Mouse (Mus musculus): Measurements from ENCODE around the gene Iqsec1. TPM values are rescaled to one million over a fixed set of nuclear protein-coding genes. Genes with fewer than 3 reads are reported as not detected.

The Iqsec1 gene
- polyA plus RNA-seq, 1 experiment from 2014 or later: 5.1 TPM

DNA sequence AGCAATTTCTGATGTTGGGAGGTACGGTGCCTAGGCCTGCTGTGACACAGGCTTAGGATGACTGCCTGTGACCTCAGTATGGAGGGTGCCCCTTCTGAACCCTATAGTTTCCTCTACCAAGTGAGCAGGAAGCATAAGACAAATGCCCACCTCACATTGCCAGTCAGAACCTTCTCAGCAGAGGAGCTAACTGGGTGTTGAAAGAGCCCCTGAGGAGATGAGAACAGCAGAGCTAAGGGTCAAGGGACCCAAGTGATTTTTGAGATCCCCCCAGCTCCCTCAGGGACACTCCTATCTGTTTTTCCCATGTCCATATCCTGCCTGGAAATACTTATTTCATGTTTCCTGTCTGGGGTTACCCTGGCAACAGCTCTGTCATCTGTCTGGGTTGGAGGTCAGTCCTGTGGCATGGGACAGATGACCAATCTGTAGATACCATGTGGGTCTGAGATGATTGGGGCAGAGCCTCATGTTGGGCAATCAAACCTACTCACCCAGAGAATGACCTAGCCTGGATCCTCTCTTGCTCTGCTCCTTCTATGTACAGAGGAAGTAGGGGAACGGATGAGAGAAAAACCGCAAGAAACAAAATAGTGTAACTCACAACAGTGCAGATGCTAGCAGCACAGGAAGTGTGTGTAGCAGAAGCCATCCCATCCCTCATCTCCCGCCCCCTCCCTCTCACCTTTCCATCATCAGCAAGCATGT lies 248.0 kb downstream of the Iqsec1 start:
- Histone ChIP-seq H3K9me3 (ENCODE audit: control insufficient read depth, low read length) (no peaks in the 10 kb centered on the region), H3K4me1 (replicated peaks; ENCODE audit: control insufficient read depth, insufficient read depth) (peaks cover 5% of the 10 kb centered on the region; the same call in 1 of the 2 replicates), H3K36me3 (ENCODE audit: control insufficient read depth, insufficient read depth, low read length) (no peaks in the 10 kb centered on the region), H3K4me3 (ENCODE audit: low read depth, low read length) (no peak overlapping the region), H3K27ac (replicated peaks) (no peak overlapping the region), H3K27me3 (ENCODE audit: control insufficient read depth, insufficient read depth, low read length) (no peaks in the 10 kb centered on the region), H3K9ac (ENCODE audit: low read length) (no peak overlapping the region), H3K4me2 (replicated peaks; ENCODE audit: low read depth) (no peak overlapping the region)
- 80% methylated on average over 4 of the region's 4 CpGs for WGBS
- ATAC-seq (ENCODE audit: low FRiP score, low TSS enrichment) (no peak), DNase-seq (ENCODE audit: low spot score) (no peak)
- no peak for TF ChIP-seq CTCF (IDR thresholded peaks at IDR 0.05; ENCODE audit: low read depth)
- no peak for TF ChIP-seq EP300 (optimal IDR thresholded peaks at IDR 0.05)

DNA sequence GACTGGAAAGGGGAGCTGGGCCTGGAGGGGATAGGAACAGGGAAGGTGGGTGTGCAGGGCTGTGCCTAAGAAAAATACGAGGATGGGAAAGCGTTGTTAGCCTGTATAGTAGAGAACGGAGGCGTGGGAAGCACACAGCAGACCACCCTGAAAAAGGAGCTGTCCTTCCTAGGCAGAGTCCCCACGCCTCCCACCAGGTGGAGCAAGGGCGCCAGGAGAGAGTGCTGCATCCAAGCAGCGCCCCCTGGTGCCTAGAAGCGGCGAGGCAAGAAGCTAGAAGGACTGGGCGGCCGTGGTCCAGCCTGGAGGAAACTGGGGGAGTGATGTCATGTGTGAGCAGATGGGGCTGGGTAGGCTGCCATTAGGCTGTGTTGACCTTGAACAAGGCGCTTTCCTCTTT lies 251.1 kb downstream of the Iqsec1 start:
- H3K4me3 ChIP-seq (ENCODE audit: low read depth, low read length): peak overlapping the region; percentile 81

DNA sequence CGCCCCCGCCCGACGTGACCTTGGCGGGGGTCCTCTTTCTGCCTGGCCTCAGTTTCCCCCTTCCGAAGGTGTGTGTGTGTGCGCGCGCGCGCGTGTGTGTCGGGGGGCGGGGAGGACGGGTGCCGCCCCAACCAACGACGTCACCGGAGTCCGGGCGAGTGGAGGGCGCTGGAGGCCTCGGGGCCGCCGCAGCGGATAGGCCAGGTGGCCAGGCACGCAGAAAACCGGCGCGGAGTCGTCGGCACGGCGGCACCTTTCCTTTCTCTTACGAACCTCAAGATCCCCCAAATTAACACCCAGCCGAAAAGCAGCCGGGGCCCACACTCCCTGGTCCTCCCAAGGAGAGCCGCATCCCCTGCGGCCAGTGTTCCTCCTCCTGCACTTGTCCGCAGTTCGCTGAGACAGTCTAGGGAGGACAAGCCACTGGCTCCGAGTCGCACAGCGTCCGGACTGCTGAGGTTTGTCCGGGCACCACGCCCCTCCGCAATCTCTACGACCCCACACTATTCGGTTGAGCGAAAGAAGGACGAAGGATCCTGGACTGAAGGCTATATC lies 251.7 kb downstream of the Iqsec1 start:
- Histone ChIP-seq H3K4me3 (ENCODE audit: low read depth, low read length) (peak overlapping the region; percentile 81), H3K9me3 (ENCODE audit: control insufficient read depth, low read length) (no peaks in the 10 kb centered on the region), H3K4me2 (replicated peaks; ENCODE audit: low read depth) (peak overlapping the region; percentile 97), H3K9ac (ENCODE audit: low read length) (peak overlapping the region; percentile 78), H3K27me3 (ENCODE audit: control insufficient read depth, insufficient read depth, low read length) (no peaks in the 10 kb centered on the region), H3K4me1 (replicated peaks; ENCODE audit: control insufficient read depth, insufficient read depth) (peaks cover 5% of the 10 kb centered on the region; the same call in 1 of the 2 replicates), H3K27ac (replicated peaks) (0 out of 2 replicates have a peak overlapping the region, but pooled peaks have one; percentile 8), H3K36me3 (ENCODE audit: control insufficient read depth, insufficient read depth, low read length) (no peaks in the 10 kb centered on the region)
- TF ChIP-seq EP300 (optimal IDR thresholded peaks at IDR 0.05) (no peak), CTCF (IDR thresholded peaks at IDR 0.05; ENCODE audit: low read depth) (no peak)
- WGBS: 0% methylated on average over 30 of the region's 52 CpGs
- ATAC-seq (ENCODE audit: low FRiP score, low TSS enrichment) (peak; percentile 53), DNase-seq (ENCODE audit: low spot score) (peak; percentile 73)

More for the DNA sequence above, 251.1 kb downstream of the Iqsec1 start:
- Histone ChIP-seq H3K36me3 (ENCODE audit: control insufficient read depth, insufficient read depth, low read length) (no peaks in the 10 kb centered on the region), H3K9ac (ENCODE audit: low read length) (no peak overlapping the region), H3K4me2 (replicated peaks; ENCODE audit: low read depth) (peak overlapping the region; percentile 97), H3K4me1 (replicated peaks; ENCODE audit: control insufficient read depth, insufficient read depth) (peaks cover 5% of the 10 kb centered on the region; the same call in 1 of the 2 replicates), H3K9me3 (ENCODE audit: control insufficient read depth, low read length) (no peaks in the 10 kb centered on the region), H3K27ac (replicated peaks) (no peak overlapping the region), H3K27me3 (ENCODE audit: control insufficient read depth, insufficient read depth, low read length) (no peaks in the 10 kb centered on the region)
- peak; percentile 100 for TF ChIP-seq CTCF (IDR thresholded peaks at IDR 0.05; ENCODE audit: low read depth)
- TF ChIP-seq EP300 (optimal IDR thresholded peaks at IDR 0.05): no peak
- ATAC-seq (ENCODE audit: low FRiP score, low TSS enrichment): peak; percentile 86
- DNase-seq (ENCODE audit: low spot score): peak; percentile 94
- WGBS: under 1% methylated on average over 12 of the region's 12 CpGs

DNA sequence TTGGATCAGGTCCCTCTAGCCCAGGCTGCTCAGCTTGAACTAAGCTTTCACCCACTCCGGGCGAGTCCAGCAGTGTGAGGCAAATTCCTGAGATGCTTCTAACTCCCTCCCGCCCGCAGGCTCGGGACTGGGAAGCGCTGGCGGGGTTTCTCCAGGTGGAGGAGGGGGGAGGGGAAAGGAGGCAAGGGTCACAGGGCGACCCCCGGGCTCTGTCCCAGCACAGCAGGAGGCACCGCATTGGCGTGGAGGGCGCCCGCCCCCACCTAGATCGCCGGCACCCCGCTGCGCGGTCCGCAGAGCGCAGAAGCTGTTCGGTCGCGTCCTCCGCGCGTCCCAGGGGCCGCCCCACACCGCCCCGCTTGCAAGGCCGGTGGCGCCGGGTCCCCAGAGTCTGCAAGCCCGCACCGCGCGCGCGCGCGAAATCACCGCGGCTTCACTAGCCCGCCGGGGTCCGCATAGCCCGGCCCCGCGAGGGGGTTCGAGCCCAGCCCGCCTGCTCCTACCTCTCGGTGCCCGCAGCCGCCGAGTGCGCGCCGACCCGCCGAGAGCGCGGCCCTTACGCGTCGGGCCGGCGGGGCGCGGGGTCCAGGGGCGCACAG lies 252.3 kb downstream of the Iqsec1 start:
- Histone ChIP-seq H3K27ac (replicated peaks) (0 out of 2 replicates have a peak overlapping the region, but pooled peaks have one; percentile 8), H3K9ac (ENCODE audit: low read length) (peak overlapping the region; percentile 78), H3K9me3 (ENCODE audit: control insufficient read depth, low read length) (no peaks in the 10 kb centered on the region), H3K27me3 (ENCODE audit: control insufficient read depth, insufficient read depth, low read length) (no peaks in the 10 kb centered on the region), H3K4me1 (replicated peaks; ENCODE audit: control insufficient read depth, insufficient read depth) (peaks cover 5% of the 10 kb centered on the region; the same call in 1 of the 2 replicates), H3K36me3 (ENCODE audit: control insufficient read depth, insufficient read depth, low read length) (no peaks in the 10 kb centered on the region), H3K4me3 (ENCODE audit: low read depth, low read length) (peak overlapping the region; percentile 81), H3K4me2 (replicated peaks; ENCODE audit: low read depth) (peak overlapping the region; percentile 97)
- peak; percentile 28 for ATAC-seq (ENCODE audit: low FRiP score, low TSS enrichment)
- TF ChIP-seq EP300 (optimal IDR thresholded peaks at IDR 0.05) (no peak), CTCF (IDR thresholded peaks at IDR 0.05; ENCODE audit: low read depth) (no peak)
- under 1% methylated on average over 23 of the region's 69 CpGs for WGBS
- peak; percentile 58 for DNase-seq (ENCODE audit: low spot score)

DNA sequence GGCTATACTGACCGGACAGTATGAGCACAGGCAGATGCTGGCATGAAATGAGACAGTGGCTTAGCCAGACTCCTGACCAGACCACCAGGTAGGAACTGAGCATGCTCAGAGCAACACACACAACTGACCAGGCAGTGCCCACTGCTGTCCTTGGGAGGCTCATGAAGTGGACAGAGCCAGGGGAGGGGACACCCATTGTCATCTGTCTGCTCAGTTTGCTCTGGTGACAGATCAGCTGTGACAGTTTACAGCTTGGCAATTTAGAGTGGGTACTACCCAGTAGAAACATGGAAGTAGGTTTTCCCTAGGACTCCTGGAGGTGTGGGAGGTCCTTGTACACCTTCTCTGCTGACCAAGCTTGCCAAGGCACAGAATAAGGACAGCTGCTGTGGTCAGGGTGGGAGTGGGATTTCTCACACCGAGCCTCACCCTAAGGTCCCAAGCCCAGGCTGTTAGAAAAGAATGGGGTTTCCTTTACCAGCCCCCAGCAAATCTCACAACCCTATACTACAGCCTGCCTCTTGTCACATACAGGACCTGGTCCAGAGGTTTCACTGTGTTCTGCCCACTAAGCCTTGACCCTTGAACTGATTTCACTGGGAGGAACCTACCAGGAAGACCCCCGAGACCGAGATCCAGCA lies 253.0 kb downstream of the Iqsec1 start:
- H3K4me1 ChIP-seq (replicated peaks; ENCODE audit: control insufficient read depth, insufficient read depth): peaks cover 5% of the 10 kb centered on the region; the same call in 1 of the 2 replicates
- ATAC-seq (ENCODE audit: low FRiP score, low TSS enrichment): no peak
- peak overlapping the region; percentile 97 for H3K4me2 ChIP-seq (replicated peaks; ENCODE audit: low read depth)
- no peaks in the 10 kb centered on the region for H3K27me3 ChIP-seq (ENCODE audit: control insufficient read depth, insufficient read depth, low read length)
- no peaks in the 10 kb centered on the region for H3K36me3 ChIP-seq (ENCODE audit: control insufficient read depth, insufficient read depth, low read length)
- no peak overlapping the region for H3K27ac ChIP-seq (replicated peaks)
- H3K9me3 ChIP-seq (ENCODE audit: control insufficient read depth, low read length): no peaks in the 10 kb centered on the region
- DNase-seq (ENCODE audit: low spot score): no peak
- H3K9ac ChIP-seq (ENCODE audit: low read length): peak overlapping the region; percentile 78; the same call in 1 of the 2 replicates
- WGBS: 37% methylated on average over 4 of the region's 4 CpGs
- peak overlapping the region; percentile 81 for H3K4me3 ChIP-seq (ENCODE audit: low read depth, low read length)
- TF ChIP-seq CTCF (IDR thresholded peaks at IDR 0.05; ENCODE audit: low read depth) (no peak), EP300 (optimal IDR thresholded peaks at IDR 0.05) (no peak)

Data from stomach, postnatal 0 days (tissue).